Mouse (Mus musculus): ENCODE measurements at regions not wholly inside any gene's neighbourhood (a gene's known extent, or its start where the extent isn't known, plus 50 kb on each side); places are given as distances from the start of the nearest gene placed in this dataset.
A peak's percentile ranks its signal among the peaks of the same experiment; 100 is the strongest.

- peak; percentile 65 for DNase-seq (ENCODE audit: low spot score)
Measured at GRCm38 (mm10) chr4:153018138-153018921, 464.3 kb downstream of the Ajap1 start.

GRCm38 (mm10) chr4:153017816-153018137 lies 464.8 kb downstream of the Ajap1 start:
- no peak for DNase-seq (ENCODE audit: low spot score)

GRCm38 (mm10) chr4:153003338-153003737 lies 479.3 kb downstream of the Ajap1 start:
- no peak for DNase-seq (ENCODE audit: low spot score)

- DNase-seq (ENCODE audit: low spot score): no peak
Measured at GRCm38 (mm10) chr4:153002516-153002915, 480.1 kb downstream of the Ajap1 start.

- DNase-seq (ENCODE audit: low spot score): no peak
Measured at GRCm38 (mm10) chr4:153001761-153002160, 480.9 kb downstream of the Ajap1 start.

- no peak for DNase-seq (ENCODE audit: low spot score)
Measured at GRCm38 (mm10) chr4:152999526-152999925, 483.1 kb downstream of the Ajap1 start.

GRCm38 (mm10) chr4:152997251-152997650 lies 485.4 kb downstream of the Ajap1 start:
- DNase-seq (ENCODE audit: low spot score): no peak

- DNase-seq (ENCODE audit: low spot score): no peak
Measured at GRCm38 (mm10) chr4:152996641-152997040, 486.0 kb downstream of the Ajap1 start.

- no peak for DNase-seq (ENCODE audit: low spot score)
Measured at GRCm38 (mm10) chr4:152995052-152995595, 487.5 kb downstream of the Ajap1 start.

GRCm38 (mm10) chr4:152994206-152994605 lies 488.4 kb downstream of the Ajap1 start:
- DNase-seq (ENCODE audit: low spot score): no peak

- DNase-seq (ENCODE audit: low spot score): no peak
Measured at GRCm38 (mm10) chr4:152990266-152990665, 492.3 kb downstream of the Ajap1 start.

GRCm38 (mm10) chr4:152987726-152988125 lies 494.9 kb downstream of the Ajap1 start:
- no peak for DNase-seq (ENCODE audit: low spot score)

GRCm38 (mm10) chr4:152975012-152975675 lies 497.5 kb upstream of the Kcnab2 start:
- peak; percentile 21 for DNase-seq (ENCODE audit: low spot score)

GRCm38 (mm10) chr4:152963001-152963400 lies 485.3 kb upstream of the Kcnab2 start:
- no peak for DNase-seq (ENCODE audit: low spot score)

GRCm38 (mm10) chr4:152962165-152962564 lies 484.5 kb upstream of the Kcnab2 start:
- DNase-seq (ENCODE audit: low spot score): no peak

- DNase-seq (ENCODE audit: low spot score): no peak
Measured at GRCm38 (mm10) chr4:152961677-152962076, 484.0 kb upstream of the Kcnab2 start.

- peak; percentile 50 for DNase-seq (ENCODE audit: low spot score)
Measured at GRCm38 (mm10) chr4:152959627-152960230, 482.1 kb upstream of the Kcnab2 start.

GRCm38 (mm10) chr4:152953237-152953974 lies 475.7 kb upstream of the Kcnab2 start:
- DNase-seq (ENCODE audit: low spot score): no peak

- no peak for DNase-seq (ENCODE audit: low spot score)
Measured at GRCm38 (mm10) chr4:152948956-152949355, 471.3 kb upstream of the Kcnab2 start.

GRCm38 (mm10) chr4:152941159-152941558 lies 463.5 kb upstream of the Kcnab2 start:
- DNase-seq (ENCODE audit: low spot score): no peak

- no peak for DNase-seq (ENCODE audit: low spot score)
Measured at GRCm38 (mm10) chr4:152936614-152937013, 458.9 kb upstream of the Kcnab2 start.

- no peak for DNase-seq (ENCODE audit: low spot score)
Measured at GRCm38 (mm10) chr4:152935484-152935883, 457.8 kb upstream of the Kcnab2 start.

Measured in layer of hippocampus, adult 11-12 months (tissue).